Mouse (Mus musculus) small intestine, adult 2 months (tissue): ENCODE data around the gene Yars. TPM values are rescaled to one million over a fixed set of nuclear protein-coding genes. Genes with fewer than 3 reads are reported as not detected.
A peak's percentile ranks its signal among the peaks of the same experiment; 100 is the strongest.

Experiments
- H3K27ac ChIP-seq: fragments of 200-500 bp; 2 replicates; pipeline ENCODE4 v1.5.1; 2012; ENCODE audit warnings: low read depth, low read length, control low read depth, inconsistent platforms; ENCODE audit not compliant: insufficient read depth
- H3K27me3 ChIP-seq: fragments of 200-500 bp; 2 replicates; pipeline ENCODE4 v1.6.1; 2012; ENCODE audit warnings: mild to moderate bottlenecking, moderate library complexity, low read length, inconsistent platforms; ENCODE audit not compliant: control insufficient read depth, insufficient read depth
- H3K36me3 ChIP-seq: fragments of 200-500 bp; 2 replicates; pipeline ENCODE4 v1.6.1; 2012; ENCODE audit warnings: mild to moderate bottlenecking, low read length, control low read depth, inconsistent platforms; ENCODE audit not compliant: control insufficient read depth, insufficient read depth
- H3K4me1 ChIP-seq: fragments of 200-500 bp; 2 replicates; pipeline ENCODE4 v1.6.1; 2012; ENCODE audit warnings: low read length, inconsistent platforms, mixed read lengths; ENCODE audit not compliant: control insufficient read depth, insufficient read depth, insufficient read length
- H3K4me3 ChIP-seq: fragments of 200-500 bp; 2 replicates; pipeline ENCODE4 v1.5.1; 2012; ENCODE audit warnings: low read depth, mild to moderate bottlenecking, control low read depth, inconsistent platforms, low read length, moderate library complexity
- CTCF ChIP-seq: fragments of 200-500 bp; IDR thresholded peaks from 2 replicates; pipeline ENCODE4 v1.5.1; 2012; ENCODE audit warnings: low read depth, mild to moderate bottlenecking, control low read depth, inconsistent platforms, low read length, moderate library complexity, mixed read lengths; ENCODE audit not compliant: insufficient replicate concordance, insufficient read length; ENCODE audit errors: extremely low read depth
- POLR2A ChIP-seq: fragments of 200-500 bp; IDR thresholded peaks from 2 replicates; pipeline ENCODE4 v1.6.1; 2012; ENCODE audit warnings: low read depth, mild to moderate bottlenecking, control low read depth, inconsistent platforms, low read length, moderate library complexity
- WGBS: fragments of 180-500 bp; shearing (Covaris S2); methylation state at CpG from one replicate; pipeline ENCODE4 v1.1.7; 2018; 5-methylcytosine and 5-hydroxymethylcytosine counted together
- polyA plus RNA-seq: library from polyadenylated mRNA; depleted of rRNA; stranded (reverse); fragments of >200 nt; gene quantifications from 2 replicates; pipeline ENCODE4 v1.2.3, GENCODE M21; 2012

Yars gene
- polyA plus RNA-seq, 1 experiment, result 7.8 TPM

- TF ChIP-seq POLR2A (no peak), CTCF (no peak)
- H3K36me3 ChIP-seq, result peaks cover 3% of the 10 kb centered on the region; the same call in 1 of the 2 replicates
- peak overlapping the region; percentile 36 for H3K4me3 ChIP-seq
- H3K4me1 ChIP-seq, result peaks cover 66% of the 10 kb centered on the region
- H3K27me3 ChIP-seq, result no peaks in the 10 kb centered on the region
- H3K27ac ChIP-seq, result peak overlapping the region; percentile 95
- 20% methylated on average over 12 of the region's 12 CpGs for WGBS
Measured at GRCm38 (mm10) chr4:129231594-129232450, 42.3 kb downstream of the Yars start.

GRCm38 (mm10) chr4:129232561-129233360 is 43.2 kb downstream of the Yars start:
- Histone ChIP-seq H3K4me3 (peak overlapping the region; percentile 36), H3K36me3 (peaks cover 3% of the 10 kb centered on the region), H3K4me1 (peaks cover 65% of the 10 kb centered on the region), H3K27ac (peak overlapping the region; percentile 95), H3K27me3 (no peaks in the 10 kb centered on the region)
- 46% methylated on average over 9 of the region's 9 CpGs for WGBS
- TF ChIP-seq POLR2A (no peak), CTCF (no peak)

- 17% methylated on average over 7 of the region's 7 CpGs for WGBS
- no peaks in the 10 kb centered on the region for H3K27me3 ChIP-seq
- H3K27ac ChIP-seq, result peak overlapping the region; percentile 89
- peaks cover 67% of the 10 kb centered on the region for H3K4me1 ChIP-seq
- H3K36me3 ChIP-seq, result no peaks in the 10 kb centered on the region; the same call in 1 of the 2 replicates
- TF ChIP-seq POLR2A, result peak; percentile 36; the same call in 1 of the 2 replicates
- TF ChIP-seq CTCF, result no peak
- H3K4me3 ChIP-seq, result no peak overlapping the region
Measured at GRCm38 (mm10) chr4:129234488-129234887, 44.9 kb downstream of the Yars start.

- H3K4me3 ChIP-seq, result no peak overlapping the region
- peak overlapping the region; percentile 89 for H3K27ac ChIP-seq
- H3K4me1 ChIP-seq, result peaks cover 67% of the 10 kb centered on the region
- WGBS, result 74% methylated on average over 3 of the region's 3 CpGs
- no peaks in the 10 kb centered on the region for H3K27me3 ChIP-seq
- no peak for TF ChIP-seq CTCF
- TF ChIP-seq POLR2A, result no peak
- H3K36me3 ChIP-seq, result no peaks in the 10 kb centered on the region; the same call in 1 of the 2 replicates
Measured at GRCm38 (mm10) chr4:129235147-129235546, 45.6 kb downstream of the Yars start.

- Histone ChIP-seq H3K36me3 (peaks cover 7% of the 10 kb centered on the region), H3K4me1 (peaks cover 61% of the 10 kb centered on the region), H3K4me3 (peak overlapping the region; percentile 17; the same call in 1 of the 2 replicates), H3K27me3 (no peaks in the 10 kb centered on the region), H3K27ac (peak overlapping the region; percentile 82)
- 42% methylated on average over 8 of the region's 8 CpGs for WGBS
- TF ChIP-seq CTCF (no peak), POLR2A (no peak)
Measured at GRCm38 (mm10) chr4:129236236-129236813, 46.8 kb downstream of the Yars start.

- Histone ChIP-seq H3K4me1 (peaks cover 59% of the 10 kb centered on the region), H3K4me3 (peak overlapping the region; percentile 11; the same call in 1 of the 2 replicates), H3K27me3 (no peaks in the 10 kb centered on the region), H3K27ac (peak overlapping the region; percentile 82), H3K36me3 (peaks cover 11% of the 10 kb centered on the region)
- TF ChIP-seq CTCF (no peak), POLR2A (no peak)
- WGBS, result 46% methylated on average over 21 of the region's 21 CpGs
Measured at GRCm38 (mm10) chr4:129237843-129238441, 48.4 kb downstream of the Yars start.

GRCm38 (mm10) chr4:129238579-129239016 is 49.0 kb downstream of the Yars start:
- WGBS, result 13% methylated on average over 23 of the region's 23 CpGs
- peaks cover 12% of the 10 kb centered on the region for H3K36me3 ChIP-seq
- TF ChIP-seq CTCF (no peak), POLR2A (no peak)
- peaks cover 58% of the 10 kb centered on the region for H3K4me1 ChIP-seq
- no peaks in the 10 kb centered on the region for H3K27me3 ChIP-seq
- peak overlapping the region; percentile 56 for H3K4me3 ChIP-seq
- no peak overlapping the region for H3K27ac ChIP-seq
